Mouse (Mus musculus) CH12.LX (cell line): ENCODE measurements around the gene Hist1h1b. TPM values are rescaled to one million over a fixed set of nuclear protein-coding genes. Genes with fewer than 3 reads are reported as not detected.

Source experiments
- DNase-seq: peaks from one replicate; pipeline ENCODE4 v3.0.0-alpha.2; 2013; ENCODE audit errors: extremely low read depth
- H3K27ac ChIP-seq: 2 replicates; pipeline ENCODE4 v1.5.1; 2012; ENCODE audit warnings: low read depth, mild to moderate bottlenecking, control low read depth, moderate library complexity; ENCODE audit not compliant: insufficient read depth
- H3K27me3 ChIP-seq: replicated peaks from 2 replicates; pipeline ENCODE3; 2012; ENCODE audit warnings: inconsistent platforms
- H3K36me3 ChIP-seq, 2 experiments: replicated peaks in 1 of 2; 2 replicates each; pipeline versions ENCODE3 to v1.6.1; 2012; ENCODE audit warnings: inconsistent platforms in 1 of 2, low read length in 1 of 2, mild to moderate bottlenecking in 1 of 2, mixed read lengths in 1 of 2, moderate library complexity in 1 of 2; ENCODE audit not compliant: control insufficient read depth in 1 of 2, insufficient read depth in 1 of 2
- H3K4me1 ChIP-seq, 2 experiments: 2 replicates each; pipeline ENCODE4 v1.6.1; 2012; ENCODE audit warnings: inconsistent platforms in 1 of 2, moderate library complexity in 1 of 2; ENCODE audit not compliant: insufficient read depth in 2 of 2, control insufficient read depth in 1 of 2
- H3K4me2 ChIP-seq: 2 replicates; pipeline ENCODE4 v1.6.1; 2012; ENCODE audit warnings: low read depth, mild to moderate bottlenecking, control low read depth; ENCODE audit not compliant: poor library complexity, insufficient read depth, severe bottlenecking
- H3K4me3 ChIP-seq, 3 experiments: fragments of 150-350 bp in 1 of 3; sonication (generic) in 1 of 3; replicated peaks in 1 of 3; 2 replicates each; pipeline versions ENCODE3 to v1.5.1; 2011 to 2012; ENCODE audit warnings: low read depth in 2 of 3, low read length in 2 of 3, mild to moderate bottlenecking in 2 of 3, moderate library complexity in 2 of 3, control low read depth in 1 of 3, improper control_type of control experiment in 1 of 3, inconsistent platforms in 1 of 3, mixed read lengths in 1 of 3; ENCODE audit not compliant: poor library complexity in 1 of 3
- H3K79me2 ChIP-seq: replicated peaks from 2 replicates; pipeline ENCODE4 v1.6.1; 2012; ENCODE audit warnings: mild to moderate bottlenecking, moderate library complexity; ENCODE audit not compliant: control insufficient read depth, poor library complexity, insufficient read depth, severe bottlenecking; ENCODE audit errors: extremely low read depth
- H3K9ac ChIP-seq: 2 replicates; pipeline ENCODE4 v1.6.1; 2012; ENCODE audit warnings: low read depth, mild to moderate bottlenecking, control low read depth, moderate library complexity; ENCODE audit not compliant: insufficient read depth
- H3K9me3 ChIP-seq: replicated peaks from 2 replicates; pipeline ENCODE3; 2012; ENCODE audit warnings: low read length, inconsistent platforms, mixed read lengths
- CHD2 ChIP-seq: IDR thresholded peaks from 2 replicates; pipeline ENCODE4 v1.6.1; 2011; ENCODE audit warnings: low read length, improper control_type of control experiment
- CTCF ChIP-seq, 2 experiments: IDR thresholded peaks in 1 of 2; conservative IDR thresholded peaks in 1 of 2; 2 replicates each; pipeline ENCODE4 v1.5.1; 2011 to 2012; ENCODE audit warnings: low read depth in 2 of 2, low read length in 2 of 2, improper control_type of control experiment in 1 of 2, inconsistent platforms in 1 of 2, mild to moderate bottlenecking in 1 of 2, moderate library complexity in 1 of 2
- E2F4 ChIP-seq: IDR thresholded peaks from 2 replicates; pipeline ENCODE4 v1.6.1; 2011; ENCODE audit warnings: low read depth, low read length, improper control_type of control experiment; ENCODE audit not compliant: insufficient replicate concordance
- ELF1 ChIP-seq: IDR thresholded peaks from 2 replicates; pipeline ENCODE4 v1.6.1; 2014; ENCODE audit warnings: low read depth, mild to moderate bottlenecking, inconsistent platforms, low read length, improper control_type of control experiment
- EP300 ChIP-seq: IDR thresholded peaks from 2 replicates; pipeline ENCODE4 v1.6.1; 2011; ENCODE audit warnings: low read length, improper control_type of control experiment
- HCFC1 ChIP-seq: IDR thresholded peaks from 2 replicates; pipeline ENCODE4 v1.6.1; 2012; ENCODE audit warnings: low read depth, mild to moderate bottlenecking, inconsistent platforms, low read length, improper control_type of control experiment
- IRF4 ChIP-seq: IDR thresholded peaks from 2 replicates; pipeline ENCODE4 v1.6.1; 2014; ENCODE audit warnings: low read depth, mild to moderate bottlenecking, inconsistent platforms, low read length, improper control_type of control experiment
- JUND ChIP-seq: conservative IDR thresholded peaks from 2 replicates; pipeline ENCODE4 v1.6.1; 2011; ENCODE audit warnings: low read depth, low read length, improper control_type of control experiment
- MXI1 ChIP-seq: IDR thresholded peaks from 2 replicates; pipeline ENCODE4 v1.6.1; 2011; ENCODE audit warnings: mild to moderate bottlenecking, low read depth, low read length, improper control_type of control experiment
- NRF1 ChIP-seq: IDR thresholded peaks from 2 replicates; pipeline ENCODE4 v1.6.1; 2014; ENCODE audit warnings: low read depth, mild to moderate bottlenecking, inconsistent platforms, low read length, improper control_type of control experiment, moderate library complexity
- PAX5 ChIP-seq: IDR thresholded peaks from 2 replicates; pipeline ENCODE4 v1.6.1; 2012; ENCODE audit warnings: low read length, inconsistent platforms, mixed read lengths
- POLR2AphosphoS2 ChIP-seq: IDR thresholded peaks from 2 replicates; pipeline ENCODE4 v1.6.1; 2011; ENCODE audit warnings: low read depth, low read length, improper control_type of control experiment
- RAD21 ChIP-seq: IDR thresholded peaks from 2 replicates; pipeline ENCODE4 v1.6.1; 2011; ENCODE audit warnings: low read depth, mild to moderate bottlenecking, low read length, improper control_type of control experiment, moderate library complexity
- RCOR1 ChIP-seq: conservative IDR thresholded peaks from 2 replicates; pipeline ENCODE4 v1.6.1; 2012; ENCODE audit warnings: low read depth, mild to moderate bottlenecking, inconsistent platforms, low read length, improper control_type of control experiment
- SMC3 ChIP-seq: IDR thresholded peaks from 2 replicates; pipeline ENCODE4 v1.6.1; 2011; ENCODE audit warnings: low read depth, low read length, improper control_type of control experiment
- TBP ChIP-seq: conservative IDR thresholded peaks from 2 replicates; pipeline ENCODE4 v1.6.1; 2011; ENCODE audit warnings: low read depth, low read length, improper control_type of control experiment
- USF1 ChIP-seq: IDR thresholded peaks from 2 replicates; pipeline ENCODE4 v1.6.1; 2014; ENCODE audit warnings: low read depth, mild to moderate bottlenecking, inconsistent platforms, low read length, improper control_type of control experiment
- ZKSCAN1 ChIP-seq: IDR thresholded peaks from 2 replicates; pipeline ENCODE4 v1.6.1; 2012; ENCODE audit warnings: low read depth, inconsistent platforms, low read length, improper control_type of control experiment, borderline replicate concordance
- ZMIZ1 ChIP-seq: IDR thresholded peaks from 2 replicates; pipeline ENCODE4 v1.6.1; 2012; ENCODE audit warnings: low read depth, mild to moderate bottlenecking, inconsistent platforms, low read length, improper control_type of control experiment
- ZNF384 ChIP-seq: IDR thresholded peaks from 2 replicates; pipeline ENCODE4 v1.6.1; 2012; ENCODE audit warnings: low read depth, low read length, improper control_type of control experiment, inconsistent platforms
- dilution Hi-C: fragments of 300-500 bp; cut with MboI; formaldehyde crosslinking; loops from 2 replicates; pipeline ENCODE4 v1.14.3; 2020; ENCODE audit warnings: low sequenced_read_pairs; ENCODE audit not compliant: extremely low pct_unique_long_range_greater_than_20kb, extremely low pct_ligation_motif_present
- in situ Hi-C: fragments of 300-500 bp; cut with MboI; formaldehyde crosslinking; loops from 3 replicates; pipeline ENCODE4 v1.14.3; 2019; ENCODE audit warnings: low sequenced_read_pairs, low pct_ligation_motif_present, low pct_unique_long_range_greater_than_20kb, mixed read lengths
- polyA plus RNA-seq: library from polyadenylated mRNA; unstranded; fragments of >175 nt; gene quantifications from 2 replicates; pipeline ENCODE4 v1.2.1, GENCODE M21; 2012; ENCODE audit warnings: low read depth; ENCODE audit not compliant: insufficient read length
- total RNA-seq, 2 experiments: library from RNA; depleted of rRNA; stranded (reverse); fragments of 300-350 nt in 1 of 2; fragments of >200 nt in 1 of 2; gene quantifications; 2 replicates each; pipeline ENCODE4 v1.2.3; 2012 to 2014

Hist1h1b gene
- total and polyA plus RNA-seq, 3 experiments, result 1.9 to 1,032 (median 16.6) TPM

- TF ChIP-seq NRF1 (0 out of 2 replicates have a peak, but pooled peaks have one; percentile 11), PAX5 (no peak), JUND (no peak), E2F4 (peak; percentile 97), EP300 (no peak), MXI1 (peak; percentile 71), RAD21 (no peak), ZKSCAN1 (no peak), HCFC1 (peak; percentile 73), CTCF (conservative IDR thresholded peaks at IDR 0.05 in 1 of 2, IDR thresholded peaks at IDR 0.05 in 1 of 2; ENCODE audit: low read depth in 2 of 2, low read length in 2 of 2) (no peak), SMC3 (peak; percentile 13; the same call in 1 of the 2 replicates), IRF4 (0 out of 2 replicates have a peak, but pooled peaks have one; percentile 28), USF1 (no peak), POLR2AphosphoS2 (peak; percentile 97)
Observed at GRCm38 (mm10) chr13:21778814-21779766, 1.3 kb downstream of the Hist1h1b start (continued).

GRCm38 (mm10) chr13:21755707-21756106 is 24.7 kb downstream of the Hist1h1b start:
- H3K4me1 ChIP-seq, result peaks cover 0 to 26% of the 10 kb centered on the region in 2 experiments; a peak in 2 of 4 replicates
- no peak for DNase-seq

More at GRCm38 (mm10) chr13:21755707-21756106, 24.7 kb downstream of the Hist1h1b start:
- no peaks in the 10 kb centered on the region for H3K36me3 ChIP-seq
- H3K27ac ChIP-seq, result no peak overlapping the region
- no peak overlapping the region for H3K9ac ChIP-seq
- no peaks in the 10 kb centered on the region for H3K79me2 ChIP-seq
- no peaks in the 10 kb centered on the region for H3K27me3 ChIP-seq
- no peak overlapping the region for H3K4me3 ChIP-seq
- no peaks in the 10 kb centered on the region for H3K9me3 ChIP-seq
- H3K4me2 ChIP-seq, result no peak overlapping the region
- no peak for TF ChIP-seq CTCF (conservative IDR thresholded peaks at IDR 0.05 in 1 of 2, IDR thresholded peaks at IDR 0.05 in 1 of 2; ENCODE audit: low read depth in 2 of 2, low read length in 2 of 2)
- no peak for TF ChIP-seq ELF1
- no peak for TF ChIP-seq CHD2
- TF ChIP-seq TBP, result peak; percentile 61; the same call in 1 of the 2 replicates
- TF ChIP-seq ZNF384, result peak; percentile 12; the same call in 1 of the 2 replicates
- TF ChIP-seq ZMIZ1, result 0 out of 2 replicates have a peak, but pooled peaks have one; percentile 31
- TF ChIP-seq RCOR1, result no peak
- in situ Hi-C loops (no loop called here), dilution Hi-C loops (no loop called here)
